Mouse (Mus musculus): ENCODE results near the gene Kcne2. TPM values are rescaled to one million over a fixed set of nuclear protein-coding genes. Genes with fewer than 3 reads are reported as not detected.
A peak's percentile ranks its signal among the peaks of the same experiment; 100 is the strongest.

The Kcne2 gene
- polyA plus RNA-seq, 1 experiment from 2014 or later = 13.1 TPM

GRCm38 (mm10) chr16:92290045-92290444 lies 2.1 kb upstream of the Kcne2 start:
- Histone ChIP-seq H3K27me3 (ENCODE audit: insufficient read depth, poor library complexity, severe bottlenecking) (no peaks in the 10 kb centered on the region), H3K4me1 (replicated peaks) (peaks cover 20% of the 10 kb centered on the region), H3K9me3 (no peaks in the 10 kb centered on the region), H3K4me3 (no peak overlapping the region), H3K27ac (no peak overlapping the region), H3K36me3 (no peaks in the 10 kb centered on the region)
- DNase-seq (ENCODE audit: low spot score) = no peak

GRCm38 (mm10) chr16:92294267-92294970 lies 2.2 kb downstream of the Kcne2 start:
- DNase-seq (ENCODE audit: low spot score) = no peak
- H3K36me3 ChIP-seq = no peaks in the 10 kb centered on the region
- H3K27me3 ChIP-seq (ENCODE audit: insufficient read depth, poor library complexity, severe bottlenecking) = no peaks in the 10 kb centered on the region
- no peak overlapping the region for H3K4me3 ChIP-seq
- WGBS = 58% methylated on average over 12 of the region's 12 CpGs
- H3K27ac ChIP-seq = peak overlapping the region; percentile 6; the same call in 1 of the 2 replicates
- peaks cover 16% of the 10 kb centered on the region for H3K4me1 ChIP-seq (replicated peaks)
- H3K9me3 ChIP-seq = no peaks in the 10 kb centered on the region

- 86% methylated on average over 2 of the region's 2 CpGs for WGBS
- no peaks in the 10 kb centered on the region for H3K36me3 ChIP-seq
- H3K4me3 ChIP-seq = no peak overlapping the region
- peaks cover 19% of the 10 kb centered on the region for H3K4me1 ChIP-seq (replicated peaks)
- H3K27me3 ChIP-seq (ENCODE audit: insufficient read depth, poor library complexity, severe bottlenecking) = no peaks in the 10 kb centered on the region
- no peak for DNase-seq (ENCODE audit: low spot score)
- no peaks in the 10 kb centered on the region for H3K9me3 ChIP-seq
- no peak overlapping the region for H3K27ac ChIP-seq
Observed at GRCm38 (mm10) chr16:92295328-92295727, 3.1 kb downstream of the Kcne2 start.

GRCm38 (mm10) chr16:92300649-92301411 lies 8.6 kb downstream of the Kcne2 start, which contains the start of gene Smim11:
TSS of gene Smim11 (plus strand) at chr16:92301286.
- DNase-seq (ENCODE audit: low spot score) = peak; percentile 96
- no peaks in the 10 kb centered on the region for H3K9me3 ChIP-seq
- WGBS = 10% methylated on average over 32 of the region's 32 CpGs
- peak within 1 kb of the TSS; percentile 79 for H3K4me3 ChIP-seq
- peaks cover 26% of the 10 kb centered on the region for H3K4me1 ChIP-seq (replicated peaks)
- H3K27me3 ChIP-seq (ENCODE audit: insufficient read depth, poor library complexity, severe bottlenecking) = no peaks in the 10 kb centered on the region
- H3K27ac ChIP-seq = peak within 1 kb of the TSS; percentile 91
- H3K36me3 ChIP-seq = peaks cover 5% of the 10 kb centered on the region

- H3K27ac ChIP-seq = peak overlapping the region; percentile 91
- no peaks in the 10 kb centered on the region for H3K27me3 ChIP-seq (ENCODE audit: insufficient read depth, poor library complexity, severe bottlenecking)
- no peaks in the 10 kb centered on the region for H3K9me3 ChIP-seq
- peak overlapping the region; percentile 79 for H3K4me3 ChIP-seq
- peaks cover 11% of the 10 kb centered on the region for H3K36me3 ChIP-seq
- H3K4me1 ChIP-seq (replicated peaks) = peaks cover 26% of the 10 kb centered on the region
- 1% methylated on average over 12 of the region's 12 CpGs for WGBS
- DNase-seq (ENCODE audit: low spot score) = no peak
Observed at GRCm38 (mm10) chr16:92301412-92301806, 9.2 kb downstream of the Kcne2 start.

GRCm38 (mm10) chr16:92301989-92302388 lies 9.8 kb downstream of the Kcne2 start:
- no peaks in the 10 kb centered on the region for H3K27me3 ChIP-seq (ENCODE audit: insufficient read depth, poor library complexity, severe bottlenecking)
- peaks cover 26% of the 10 kb centered on the region for H3K4me1 ChIP-seq (replicated peaks)
- peaks cover 17% of the 10 kb centered on the region for H3K36me3 ChIP-seq
- WGBS = 38% methylated on average over 5 of the region's 5 CpGs
- peak overlapping the region; percentile 79 for H3K4me3 ChIP-seq
- H3K9me3 ChIP-seq = no peaks in the 10 kb centered on the region
- H3K27ac ChIP-seq = peak overlapping the region; percentile 91
- DNase-seq (ENCODE audit: low spot score) = no peak

GRCm38 (mm10) chr16:92302506-92302905 lies 10.3 kb downstream of the Kcne2 start:
- WGBS = 69% methylated on average over 5 of the region's 5 CpGs
- no peak for DNase-seq (ENCODE audit: low spot score)

GRCm38 (mm10) chr16:92305519-92305918 lies 13.3 kb downstream of the Kcne2 start:
- H3K27ac ChIP-seq = no peak overlapping the region
- H3K4me3 ChIP-seq = no peak overlapping the region
- no peaks in the 10 kb centered on the region for H3K27me3 ChIP-seq (ENCODE audit: insufficient read depth, poor library complexity, severe bottlenecking)
- no peaks in the 10 kb centered on the region for H3K9me3 ChIP-seq
- H3K4me1 ChIP-seq (replicated peaks) = peaks cover 32% of the 10 kb centered on the region
- DNase-seq (ENCODE audit: low spot score) = no peak
- 93% methylated on average over 2 of the region's 2 CpGs for WGBS
- H3K36me3 ChIP-seq = peaks cover 47% of the 10 kb centered on the region

More at GRCm38 (mm10) chr16:92302506-92302905, 10.3 kb downstream of the Kcne2 start:
- Histone ChIP-seq H3K27ac (0 out of 2 replicates have a peak overlapping the region, but pooled peaks have one; percentile 91), H3K4me1 (replicated peaks) (peaks cover 26% of the 10 kb centered on the region), H3K36me3 (peaks cover 22% of the 10 kb centered on the region), H3K27me3 (ENCODE audit: insufficient read depth, poor library complexity, severe bottlenecking) (no peaks in the 10 kb centered on the region), H3K4me3 (peak overlapping the region; percentile 79; the same call in 1 of the 2 replicates), H3K9me3 (no peaks in the 10 kb centered on the region)

GRCm38 (mm10) chr16:92307947-92308346 lies 15.8 kb downstream of the Kcne2 start:
- no peak for DNase-seq (ENCODE audit: low spot score)
- no peaks in the 10 kb centered on the region for H3K9me3 ChIP-seq
- H3K27me3 ChIP-seq (ENCODE audit: insufficient read depth, poor library complexity, severe bottlenecking) = no peaks in the 10 kb centered on the region
- 85% methylated on average over 3 of the region's 3 CpGs for WGBS
- no peak overlapping the region for H3K4me3 ChIP-seq
- H3K4me1 ChIP-seq (replicated peaks) = peaks cover 12% of the 10 kb centered on the region
- H3K36me3 ChIP-seq = peaks cover 70% of the 10 kb centered on the region
- no peak overlapping the region for H3K27ac ChIP-seq

GRCm38 (mm10) chr16:92309126-92309525 lies 16.9 kb downstream of the Kcne2 start:
- 58% methylated on average over 4 of the region's 4 CpGs for WGBS
- Histone ChIP-seq H3K4me1 (replicated peaks) (peaks cover 11% of the 10 kb centered on the region), H3K4me3 (no peak overlapping the region), H3K36me3 (peaks cover 78% of the 10 kb centered on the region), H3K27ac (peak overlapping the region; percentile 51; the same call in 1 of the 2 replicates), H3K27me3 (ENCODE audit: insufficient read depth, poor library complexity, severe bottlenecking) (no peaks in the 10 kb centered on the region), H3K9me3 (no peaks in the 10 kb centered on the region)
- no peak for DNase-seq (ENCODE audit: low spot score)

GRCm38 (mm10) chr16:92313953-92314741 lies 22.0 kb downstream of the Kcne2 start:
- WGBS = 50% methylated on average over 13 of the region's 13 CpGs
- Histone ChIP-seq H3K27ac (peak overlapping the region; percentile 35; the same call in 1 of the 2 replicates), H3K36me3 (peaks cover 45% of the 10 kb centered on the region), H3K27me3 (ENCODE audit: insufficient read depth, poor library complexity, severe bottlenecking) (no peaks in the 10 kb centered on the region), H3K4me1 (replicated peaks) (peaks cover 19% of the 10 kb centered on the region), H3K9me3 (no peaks in the 10 kb centered on the region), H3K4me3 (no peak overlapping the region)
- DNase-seq (ENCODE audit: low spot score) = peak; percentile 60

- Histone ChIP-seq H3K9me3 (no peaks in the 10 kb centered on the region), H3K27ac (no peak overlapping the region), H3K27me3 (ENCODE audit: insufficient read depth, poor library complexity, severe bottlenecking) (no peaks in the 10 kb centered on the region), H3K4me3 (no peak overlapping the region), H3K36me3 (peaks cover 30% of the 10 kb centered on the region), H3K4me1 (replicated peaks) (peaks cover 16% of the 10 kb centered on the region)
- 74% methylated on average over 7 of the region's 7 CpGs for WGBS
- DNase-seq (ENCODE audit: low spot score) = no peak
Observed at GRCm38 (mm10) chr16:92316049-92316738, 24.0 kb downstream of the Kcne2 start.
